ENCODE assay signal across 8 mouse cellular contexts in genomic region chr19:7267091-7267741, GRCm38 (mm10). TPM values are rescaled to one million over a fixed set of nuclear protein-coding genes. Genes with fewer than 3 reads are reported as not detected.
DNase-seq lines count a peak whose midpoint lies in the region; ATAC-seq lines count a peak whose summit lies in the region.

Gene Rcor2 (plus strand): TSS chr19:7267325.

- DNase-seq in 3T3-L1 (ENCODE audit: low read depth, low spot score) (peak; percentile 60), R1 (ENCODE audit: low read depth, low spot score) (peak; percentile 76)
- peak; percentile 91 for DNase-seq in neural tube, embryonic 11.5 days (ENCODE audit: low spot score)
- peak; percentile 76 for DNase-seq in urinary bladder, postnatal 14 days (ENCODE audit: low spot score)

- WGBS in embryonic facial prominence, embryonic 13.5 days: under 1% methylated on average over 28 of the region's 28 CpGs
- under 1% methylated on average over 18 of the region's 28 CpGs for WGBS in heart, embryonic 12.5 days
- WGBS in kidney, embryonic 15.5 days: 3% methylated on average over 28 of the region's 28 CpGs
- WGBS in liver, embryonic 15.5 days (ENCODE audit: insufficient replicate concordance): under 1% methylated on average over 28 of the region's 28 CpGs
- WGBS in neural tube, embryonic 11.5 days: 0% methylated on average over 28 of the region's 28 CpGs

- peaks cover 20% of the 10 kb centered on the region for H3K36me3 ChIP-seq in embryonic facial prominence, embryonic 13.5 days
- peaks cover 20% of the 10 kb centered on the region for H3K36me3 ChIP-seq in heart, embryonic 12.5 days
- peaks cover 19% of the 10 kb centered on the region for H3K36me3 ChIP-seq in kidney, embryonic 15.5 days
- H3K36me3 ChIP-seq in liver, embryonic 15.5 days (replicated peaks): no peaks in the 10 kb centered on the region
- peaks cover 15% of the 10 kb centered on the region for H3K36me3 ChIP-seq in neural tube, embryonic 11.5 days (ENCODE audit: control insufficient read depth, insufficient read depth, low read length)

- H3K27ac ChIP-seq in embryonic facial prominence, embryonic 13.5 days: peak within 1 kb of the TSS; percentile 97
- peak within 1 kb of the TSS; percentile 94 for H3K27ac ChIP-seq in heart, embryonic 12.5 days (ENCODE audit: poor library complexity, severe bottlenecking)
- peak within 1 kb of the TSS; percentile 90 for H3K27ac ChIP-seq in kidney, embryonic 15.5 days
- H3K27ac ChIP-seq in liver, embryonic 15.5 days (replicated peaks): 0 out of 2 replicates have a peak within 1 kb of the TSS, but pooled peaks have one; percentile 19
- peak within 1 kb of the TSS; percentile 100 for H3K27ac ChIP-seq in neural tube, embryonic 11.5 days (ENCODE audit: low read depth, low read length)

- peak; percentile 54; the same call in 1 of the 2 replicates for ATAC-seq in embryonic facial prominence, embryonic 13.5 days (ENCODE audit: insufficient number of reproducible peaks, insufficient read depth, low FRiP score, low TSS enrichment, low read depth)
- ATAC-seq in heart, embryonic 12.5 days (ENCODE audit: insufficient number of reproducible peaks, low FRiP score): peak; percentile 53
- peak; percentile 53 for ATAC-seq in kidney, embryonic 15.5 days (replicated peaks; ENCODE audit: low FRiP score)
- ATAC-seq in liver, embryonic 15.5 days (ENCODE audit: insufficient read depth): peak; percentile 19; the same call in 1 of the 2 replicates
- peak; percentile 58 for ATAC-seq in neural tube, embryonic 11.5 days (ENCODE audit: insufficient read depth, low FRiP score, low TSS enrichment)

- H3K27me3 ChIP-seq in embryonic facial prominence, embryonic 13.5 days: no peaks in the 10 kb centered on the region
- no peaks in the 10 kb centered on the region for H3K27me3 ChIP-seq in heart, embryonic 12.5 days (replicated peaks)
- H3K27me3 ChIP-seq in kidney, embryonic 15.5 days: no peaks in the 10 kb centered on the region
- H3K27me3 ChIP-seq in liver, embryonic 15.5 days: peaks cover 61% of the 10 kb centered on the region
- H3K27me3 ChIP-seq in neural tube, embryonic 11.5 days (ENCODE audit: control insufficient read depth, insufficient read depth, low read length): no peaks in the 10 kb centered on the region

- H3K9ac ChIP-seq in embryonic facial prominence, embryonic 13.5 days: peak within 1 kb of the TSS; percentile 91
- H3K9ac ChIP-seq in heart, embryonic 12.5 days: peak within 1 kb of the TSS; percentile 93
- peak within 1 kb of the TSS; percentile 82 for H3K9ac ChIP-seq in kidney, embryonic 15.5 days
- H3K9ac ChIP-seq in liver, embryonic 15.5 days: peak within 1 kb of the TSS; percentile 35; the same call in 1 of the 2 replicates
- peak within 1 kb of the TSS; percentile 98 for H3K9ac ChIP-seq in neural tube, embryonic 11.5 days (ENCODE audit: low read length)

- H3K4me2 ChIP-seq in embryonic facial prominence, embryonic 13.5 days: peak within 1 kb of the TSS; percentile 78
- peak within 1 kb of the TSS; percentile 95 for H3K4me2 ChIP-seq in heart, embryonic 12.5 days
- H3K4me2 ChIP-seq in kidney, embryonic 15.5 days: peak within 1 kb of the TSS; percentile 95
- H3K4me2 ChIP-seq in liver, embryonic 15.5 days: peak within 1 kb of the TSS; percentile 92
- peak within 1 kb of the TSS; percentile 92 for H3K4me2 ChIP-seq in neural tube, embryonic 11.5 days (ENCODE audit: low read depth)

- H3K4me3 ChIP-seq in embryonic facial prominence, embryonic 13.5 days: peak within 1 kb of the TSS; percentile 76
- peak within 1 kb of the TSS; percentile 85 for H3K4me3 ChIP-seq in heart, embryonic 12.5 days
- peak within 1 kb of the TSS; percentile 78 for H3K4me3 ChIP-seq in kidney, embryonic 15.5 days (replicated peaks)
- peak within 1 kb of the TSS; percentile 62 for H3K4me3 ChIP-seq in liver, embryonic 15.5 days (replicated peaks)
- H3K4me3 ChIP-seq in neural tube, embryonic 11.5 days (ENCODE audit: low read depth, low read length): peak within 1 kb of the TSS; percentile 94

- no peaks in the 10 kb centered on the region for H3K9me3 ChIP-seq in embryonic facial prominence, embryonic 13.5 days
- peaks cover 3% of the 10 kb centered on the region; the same call in 1 of the 2 replicates for H3K9me3 ChIP-seq in heart, embryonic 12.5 days (replicated peaks)
- H3K9me3 ChIP-seq in kidney, embryonic 15.5 days (replicated peaks): no peaks in the 10 kb centered on the region
- H3K9me3 ChIP-seq in liver, embryonic 15.5 days (replicated peaks): no peaks in the 10 kb centered on the region
- 0 out of 2 replicates have a peak, but pooled peaks cover 2% of the 10 kb centered on the region for H3K9me3 ChIP-seq in neural tube, embryonic 11.5 days (ENCODE audit: control insufficient read depth, low read length)

- peaks cover 49% of the 10 kb centered on the region for H3K4me1 ChIP-seq in embryonic facial prominence, embryonic 13.5 days
- peaks cover 54% of the 10 kb centered on the region for H3K4me1 ChIP-seq in heart, embryonic 12.5 days (replicated peaks)
- H3K4me1 ChIP-seq in kidney, embryonic 15.5 days: peaks cover 62% of the 10 kb centered on the region
- peaks cover 43% of the 10 kb centered on the region for H3K4me1 ChIP-seq in liver, embryonic 15.5 days (replicated peaks)
- peaks cover 43% of the 10 kb centered on the region for H3K4me1 ChIP-seq in neural tube, embryonic 11.5 days (ENCODE audit: control insufficient read depth, insufficient read depth, low read length)

RNA-seq across cellular contexts. Expression of gene Rcor2, which starts in this region (rescaled TPM):
- 25.2 and 30.6 TPM in 2 replicates for polyA plus RNA-seq in embryonic facial prominence, embryonic 13.5 days (2015; fragmentation: Nextera tagmentation; extraction: Ambion mirVana)
- 16.3 and 16.5 TPM in 2 replicates for polyA plus RNA-seq in heart, embryonic 12.5 days (2016; fragmentation: Nextera tagmentation; extraction: Ambion mirVana)
- 15.9 and 16.0 TPM in 2 replicates for polyA plus RNA-seq in kidney, embryonic 15.5 days (2015; fragmentation: Nextera tagmentation; extraction: Ambion mirVana)
- 1.1 and 1.3 TPM in 2 replicates for polyA plus RNA-seq in liver, embryonic 15.5 days (2015; fragmentation: Nextera tagmentation; extraction: Ambion mirVana)
- 34.9 and 36.8 TPM in 2 replicates for polyA plus RNA-seq in neural tube, embryonic 11.5 days (2014; fragmentation: Nextera tagmentation; extraction: Ambion mirVana)

Comparison
In these comparisons a context has a peak if more than half of its experiments do, and no peak if none do; other contexts are left out.
1. Peak in every context shown above with its lines: DNase-seq, ATAC-seq, H3K4me3 ChIP-seq and H3K27ac ChIP-seq.
2. H3K27ac ChIP-seq: peak in every context shown above with its lines; median percentile 100 in neural tube, embryonic 11.5 days; 97 in embryonic facial prominence, embryonic 13.5 days; 94 in heart, embryonic 12.5 days; 90 in kidney, embryonic 15.5 days; 19 in liver, embryonic 15.5 days.
3. H3K9ac ChIP-seq: peak in every context shown above with its lines; median percentile 98 in neural tube, embryonic 11.5 days; 93 in heart, embryonic 12.5 days; 91 in embryonic facial prominence, embryonic 13.5 days; 82 in kidney, embryonic 15.5 days; 35 in liver, embryonic 15.5 days.